Mouse (Mus musculus) heart, postnatal 0 days (tissue): ENCODE measurements around the gene Vps8. TPM values are rescaled to one million over a fixed set of nuclear protein-coding genes. Genes with fewer than 3 reads are reported as not detected.

Experiments used
- ATAC-seq: fragments of 200-750 bp; cut with Nextera tagmentation; 2 replicates; pipeline ENCODE4 v1.8.0; 2017; ENCODE audit warnings: low read depth, moderate number of reproducible peaks, moderate library complexity; ENCODE audit not compliant: insufficient read depth
- DNase-seq: peaks from one replicate; pipeline ENCODE4 v3.0.0-alpha.2; 2016; ENCODE audit warnings: low spot score
- H3K27ac ChIP-seq: fragments of 300-500 bp; sonication (generic); 2 replicates; pipeline ENCODE4 v1.5.1; 2014; ENCODE audit warnings: low read depth, mild to moderate bottlenecking
- H3K27me3 ChIP-seq: fragments of 300-500 bp; sonication (generic); 2 replicates; pipeline ENCODE4 v1.6.1; 2014; ENCODE audit warnings: low read length, mixed read lengths; ENCODE audit not compliant: control insufficient read depth, insufficient read depth
- H3K36me3 ChIP-seq: fragments of 300-500 bp; sonication (generic); replicated peaks from 2 replicates; pipeline ENCODE4 v1.6.1; 2014; ENCODE audit warnings: low read length, mixed read lengths; ENCODE audit not compliant: control insufficient read depth, insufficient read depth
- H3K4me1 ChIP-seq: fragments of 300-500 bp; sonication (generic); 2 replicates; pipeline ENCODE4 v1.6.1; 2014; ENCODE audit warnings: antibody characterized with exemption; ENCODE audit not compliant: control insufficient read depth, insufficient read depth
- H3K4me2 ChIP-seq: fragments of 300-500 bp; sonication (generic); 2 replicates; pipeline ENCODE4 v1.6.1; 2014; ENCODE audit warnings: low read depth, mild to moderate bottlenecking, low read length, moderate library complexity
- H3K4me3 ChIP-seq: fragments of 300-500 bp; sonication (generic); 2 replicates; pipeline ENCODE4 v1.5.1; 2014; ENCODE audit warnings: low read depth, low read length
- H3K9ac ChIP-seq: fragments of 300-500 bp; sonication (generic); replicated peaks from 2 replicates; pipeline ENCODE4 v1.6.1; 2014; ENCODE audit warnings: low read depth, low read length, mixed read lengths
- H3K9me3 ChIP-seq: fragments of 300-500 bp; sonication (generic); replicated peaks from 2 replicates; pipeline ENCODE4 v1.6.1; 2016; ENCODE audit warnings: low read length; ENCODE audit not compliant: control insufficient read depth
- CTCF ChIP-seq: IDR thresholded peaks from 2 replicates; pipeline ENCODE4 v1.5.1; 2016; ENCODE audit warnings: antibody characterized with exemption, control low read depth, low read depth
- EP300 ChIP-seq: IDR thresholded peaks from 2 replicates; pipeline ENCODE4 v1.6.1; 2016; ENCODE audit warnings: antibody characterized with exemption, low read depth
- WGBS: fragments of 180-500 bp; shearing (Covaris S2); extraction: QIAGEN DNeasy Blood & Tissue Kit; methylation state at CpG from one replicate; pipeline ENCODE4 v1.1.7; 2014; 5-methylcytosine and 5-hydroxymethylcytosine counted together
- polyA plus RNA-seq: library from polyadenylated mRNA; unstranded; fragments of >200 nt; fragmentation: Nextera tagmentation; extraction: Ambion mirVana; gene quantifications from 2 replicates; pipeline ENCODE4 v1.2.1, GENCODE M21; 2015
- total RNA-seq: library from RNA; depleted of rRNA; stranded (reverse); fragments of >200 nt; gene quantifications from 2 replicates; pipeline ENCODE4 v1.2.3, GENCODE M21; 2014; ENCODE audit warnings: low replicate concordance

Vps8 gene
- total and polyA plus RNA-seq, 2 experiments from 2014 or later: 21.3 to 94.8 TPM

- H3K27ac ChIP-seq: no peak overlapping the region
- DNase-seq (no peak), ATAC-seq (no peak)
- H3K4me3 ChIP-seq: no peak overlapping the region
- H3K27me3 ChIP-seq: no peaks in the 10 kb centered on the region
- H3K4me2 ChIP-seq: no peak overlapping the region
- H3K4me1 ChIP-seq: no peaks in the 10 kb centered on the region
- TF ChIP-seq EP300 (no peak), CTCF (no peak)
- no peaks in the 10 kb centered on the region for H3K9me3 ChIP-seq
- 86% methylated on average over 6 of the region's 6 CpGs for whole genome bisulfite sequencing
- H3K36me3 ChIP-seq: peaks cover 5% of the 10 kb centered on the region; the same call in 1 of the 2 replicates
- no peak overlapping the region for H3K9ac ChIP-seq
Observed at GRCm38 (mm10) chr16:21589110-21589509, 166.2 kb downstream of the Vps8 start.

- 47% methylated on average over 5 of the region's 5 CpGs for WGBS
- peaks cover 5% of the 10 kb centered on the region; the same call in 1 of the 2 replicates for H3K36me3 ChIP-seq
- no peaks in the 10 kb centered on the region for H3K4me1 ChIP-seq
- no peak for TF ChIP-seq EP300
- TF ChIP-seq CTCF: no peak
- H3K9ac ChIP-seq: no peak overlapping the region
- H3K27me3 ChIP-seq: no peaks in the 10 kb centered on the region
- ATAC-seq (peak; percentile 93), DNase-seq (peak; percentile 77)
- peak overlapping the region; percentile 63; the same call in 1 of the 2 replicates for H3K27ac ChIP-seq
- H3K4me3 ChIP-seq: no peak overlapping the region
- H3K9me3 ChIP-seq: no peaks in the 10 kb centered on the region
- no peak overlapping the region for H3K4me2 ChIP-seq
Observed at GRCm38 (mm10) chr16:21590806-21591205, 167.9 kb downstream of the Vps8 start.

GRCm38 (mm10) chr16:21591511-21591910 is 168.6 kb downstream of the Vps8 start:
- Histone ChIP-seq H3K9ac (no peak overlapping the region), H3K4me2 (no peak overlapping the region), H3K4me1 (no peaks in the 10 kb centered on the region), H3K36me3 (peaks cover 5% of the 10 kb centered on the region; the same call in 1 of the 2 replicates), H3K27me3 (no peaks in the 10 kb centered on the region), H3K27ac (no peak overlapping the region), H3K4me3 (no peak overlapping the region), H3K9me3 (no peaks in the 10 kb centered on the region)
- TF ChIP-seq CTCF (no peak), EP300 (no peak)
- no peak for DNase-seq
- 76% methylated on average over 2 of the region's 2 CpGs for WGBS
- ATAC-seq: no peak

- no peak overlapping the region for H3K4me3 ChIP-seq
- H3K9me3 ChIP-seq: no peaks in the 10 kb centered on the region
- WGBS: 66% methylated on average over 6 of the region's 6 CpGs
- TF ChIP-seq EP300 (no peak), CTCF (no peak)
- ATAC-seq (no peak), DNase-seq (no peak)
- no peaks in the 10 kb centered on the region for H3K27me3 ChIP-seq
- H3K4me1 ChIP-seq: no peaks in the 10 kb centered on the region
- H3K9ac ChIP-seq: no peak overlapping the region
- no peak overlapping the region for H3K27ac ChIP-seq
- H3K36me3 ChIP-seq: peaks cover 5% of the 10 kb centered on the region; the same call in 1 of the 2 replicates
- H3K4me2 ChIP-seq: no peak overlapping the region
Observed at GRCm38 (mm10) chr16:21595539-21595938, 172.6 kb downstream of the Vps8 start.

- H3K9ac ChIP-seq: no peak overlapping the region
- WGBS: 80% methylated on average over 6 of the region's 6 CpGs
- H3K27me3 ChIP-seq: no peaks in the 10 kb centered on the region
- no peaks in the 10 kb centered on the region for H3K36me3 ChIP-seq
- no peaks in the 10 kb centered on the region for H3K9me3 ChIP-seq
- no peak overlapping the region for H3K4me3 ChIP-seq
- H3K4me1 ChIP-seq: peaks cover 34% of the 10 kb centered on the region
- ATAC-seq: no peak
- no peak overlapping the region for H3K4me2 ChIP-seq
- no peak for DNase-seq
- no peak overlapping the region for H3K27ac ChIP-seq
- no peak for TF ChIP-seq CTCF
- TF ChIP-seq EP300: no peak
Observed at GRCm38 (mm10) chr16:21604354-21604753, 181.4 kb downstream of the Vps8 start.

- no peak overlapping the region; the same call in 1 of the 2 replicates for H3K27ac ChIP-seq
- TF ChIP-seq CTCF (no peak), EP300 (no peak)
- 61% methylated on average over 6 of the region's 6 CpGs for WGBS
- DNase-seq (no peak), ATAC-seq (no peak)
- no peaks in the 10 kb centered on the region for H3K9me3 ChIP-seq
- no peak overlapping the region for H3K4me3 ChIP-seq
- H3K27me3 ChIP-seq: no peaks in the 10 kb centered on the region
- no peak overlapping the region for H3K9ac ChIP-seq
- H3K4me2 ChIP-seq: no peak overlapping the region
- H3K4me1 ChIP-seq: peaks cover 34% of the 10 kb centered on the region
- no peaks in the 10 kb centered on the region for H3K36me3 ChIP-seq
Observed at GRCm38 (mm10) chr16:21606249-21607020, 183.5 kb downstream of the Vps8 start.
